Mouse (Mus musculus): ENCODE data around the gene Nucb1.
"Not testable (repeated sequence)": the region's sequence is repeated elsewhere in the genome, so short reads cannot be mapped to it uniquely, and the experiment has no call there.

GRCm38 (mm10) chr7:45459564-45460140, 50.6 kb downstream of the Nucb1 start, which contains the start of gene Ftl1:
- not testable (repeated sequence) for TF ChIP-seq CTCF (IDR thresholded peaks at IDR 0.05; ENCODE audit: low read depth, low read length)
- TF ChIP-seq POLR2A (IDR thresholded peaks at IDR 0.05; ENCODE audit: borderline replicate concordance, low read depth, low read length), result peak; percentile 97

Data from bone marrow macrophage, adult 2 months (primary cell).